Mouse (Mus musculus): ENCODE data around the gene Znrf2. TPM values are rescaled to one million over a fixed set of nuclear protein-coding genes. Genes with fewer than 3 reads are reported as not detected.

The Znrf2 gene
- polyA plus RNA-seq, 1 experiment from 2014 or later = 5.5 TPM

GRCm38 (mm10) chr6:54914977-54915376 is 98.3 kb downstream of the Znrf2 start:
- no peak for ATAC-seq
- Histone ChIP-seq H3K9me3 (ENCODE audit: control insufficient read depth, low read length) (no peaks in the 10 kb centered on the region), H3K36me3 (ENCODE audit: control insufficient read depth, insufficient read depth, low read length) (no peaks in the 10 kb centered on the region), H3K4me1 (ENCODE audit: control insufficient read depth, insufficient read depth, low read length) (no peaks in the 10 kb centered on the region), H3K4me2 (ENCODE audit: low read depth, low read length) (no peak overlapping the region), H3K4me3 (ENCODE audit: low read length) (no peak overlapping the region), H3K9ac (ENCODE audit: low read depth, low read length) (no peak overlapping the region), H3K27me3 (replicated peaks; ENCODE audit: control insufficient read depth, insufficient read depth, low read length) (no peaks in the 10 kb centered on the region), H3K27ac (ENCODE audit: low read length) (no peak overlapping the region)
- 66% methylated on average over 4 of the region's 4 CpGs for WGBS

- WGBS = 66% methylated on average over 4 of the region's 4 CpGs
Measured at GRCm38 (mm10) chr6:54916163-54916562, 99.4 kb downstream of the Znrf2 start.

GRCm38 (mm10) chr6:54916941-54917340 is 100.2 kb downstream of the Znrf2 start:
- H3K9me3 ChIP-seq (ENCODE audit: control insufficient read depth, low read length) = no peaks in the 10 kb centered on the region
- no peak overlapping the region for H3K27ac ChIP-seq (ENCODE audit: low read length)
- no peak overlapping the region for H3K4me2 ChIP-seq (ENCODE audit: low read depth, low read length)
- no peak for ATAC-seq
- 73% methylated on average over 4 of the region's 4 CpGs for WGBS
- no peaks in the 10 kb centered on the region for H3K36me3 ChIP-seq (ENCODE audit: control insufficient read depth, insufficient read depth, low read length)
- no peak overlapping the region for H3K4me3 ChIP-seq (ENCODE audit: low read length)
- no peak overlapping the region for H3K9ac ChIP-seq (ENCODE audit: low read depth, low read length)
- no peaks in the 10 kb centered on the region for H3K4me1 ChIP-seq (ENCODE audit: control insufficient read depth, insufficient read depth, low read length)
- H3K27me3 ChIP-seq (replicated peaks; ENCODE audit: control insufficient read depth, insufficient read depth, low read length) = no peaks in the 10 kb centered on the region

More at GRCm38 (mm10) chr6:54916163-54916562, 99.4 kb downstream of the Znrf2 start:
- no peak overlapping the region for H3K27ac ChIP-seq (ENCODE audit: low read length)
- no peaks in the 10 kb centered on the region for H3K9me3 ChIP-seq (ENCODE audit: control insufficient read depth, low read length)
- no peaks in the 10 kb centered on the region for H3K27me3 ChIP-seq (replicated peaks; ENCODE audit: control insufficient read depth, insufficient read depth, low read length)
- no peak overlapping the region for H3K9ac ChIP-seq (ENCODE audit: low read depth, low read length)
- no peak for ATAC-seq
- H3K4me1 ChIP-seq (ENCODE audit: control insufficient read depth, insufficient read depth, low read length) = no peaks in the 10 kb centered on the region
- no peak overlapping the region for H3K4me2 ChIP-seq (ENCODE audit: low read depth, low read length)
- no peak overlapping the region for H3K4me3 ChIP-seq (ENCODE audit: low read length)
- no peaks in the 10 kb centered on the region for H3K36me3 ChIP-seq (ENCODE audit: control insufficient read depth, insufficient read depth, low read length)

DNA sequence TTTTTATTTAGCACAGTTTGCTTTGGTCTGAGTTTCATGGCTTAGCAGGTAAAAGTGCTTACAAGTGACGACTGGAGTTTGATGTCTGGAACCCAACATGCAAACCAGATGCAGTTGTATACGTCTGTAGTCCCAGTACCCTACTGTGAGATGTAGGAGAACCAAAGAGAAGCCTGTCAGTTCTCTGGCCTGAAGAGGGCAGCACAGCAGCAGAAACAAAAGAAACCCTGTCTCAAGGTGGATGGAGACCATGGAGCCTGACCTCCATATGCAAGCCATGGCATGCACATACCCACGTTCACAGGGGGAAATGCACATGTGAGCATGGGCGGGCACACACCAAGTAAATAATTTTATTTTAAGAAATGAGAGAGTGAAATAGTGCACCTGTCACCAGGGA is 100.8 kb downstream of the Znrf2 start:
- H3K27me3 ChIP-seq (replicated peaks; ENCODE audit: control insufficient read depth, insufficient read depth, low read length) = no peaks in the 10 kb centered on the region
- WGBS = 35% methylated on average over 4 of the region's 4 CpGs
- no peak for ATAC-seq
- no peaks in the 10 kb centered on the region for H3K4me1 ChIP-seq (ENCODE audit: control insufficient read depth, insufficient read depth, low read length)
- no peak overlapping the region for H3K4me3 ChIP-seq (ENCODE audit: low read length)
- no peaks in the 10 kb centered on the region for H3K9me3 ChIP-seq (ENCODE audit: control insufficient read depth, low read length)
- no peak overlapping the region for H3K4me2 ChIP-seq (ENCODE audit: low read depth, low read length)
- no peaks in the 10 kb centered on the region for H3K36me3 ChIP-seq (ENCODE audit: control insufficient read depth, insufficient read depth, low read length)
- no peak overlapping the region for H3K27ac ChIP-seq (ENCODE audit: low read length)
- H3K9ac ChIP-seq (ENCODE audit: low read depth, low read length) = no peak overlapping the region

DNA sequence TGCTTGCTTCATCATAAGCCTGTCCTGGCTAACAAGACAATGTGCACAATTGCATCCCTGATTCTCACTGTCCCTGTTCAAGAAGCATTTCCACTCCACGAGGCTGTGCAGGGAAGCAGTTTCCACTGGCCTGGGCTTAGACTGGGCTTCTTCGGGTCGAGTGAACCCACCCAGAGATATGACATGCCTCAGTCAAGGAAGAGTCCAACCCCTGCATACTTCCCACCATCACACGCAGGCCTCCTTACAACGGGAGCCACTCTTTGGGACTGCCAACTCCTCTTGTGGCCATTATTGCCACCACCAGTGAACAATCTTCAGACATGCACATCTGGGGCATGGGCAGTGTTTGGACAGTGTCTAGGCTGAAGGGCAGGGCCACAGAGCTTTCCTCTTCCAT is 101.8 kb downstream of the Znrf2 start:
- Histone ChIP-seq H3K4me2 (ENCODE audit: low read depth, low read length) (no peak overlapping the region), H3K9me3 (ENCODE audit: control insufficient read depth, low read length) (no peaks in the 10 kb centered on the region), H3K4me1 (ENCODE audit: control insufficient read depth, insufficient read depth, low read length) (no peaks in the 10 kb centered on the region), H3K27ac (ENCODE audit: low read length) (no peak overlapping the region), H3K36me3 (ENCODE audit: control insufficient read depth, insufficient read depth, low read length) (no peaks in the 10 kb centered on the region), H3K9ac (ENCODE audit: low read depth, low read length) (no peak overlapping the region), H3K4me3 (ENCODE audit: low read length) (no peak overlapping the region), H3K27me3 (replicated peaks; ENCODE audit: control insufficient read depth, insufficient read depth, low read length) (no peaks in the 10 kb centered on the region)
- no peak for ATAC-seq
- 84% methylated on average over 5 of the region's 5 CpGs for WGBS

- H3K4me1 ChIP-seq (ENCODE audit: control insufficient read depth, insufficient read depth, low read length) = no peaks in the 10 kb centered on the region
- no peak overlapping the region for H3K9ac ChIP-seq (ENCODE audit: low read depth, low read length)
- no peak overlapping the region for H3K27ac ChIP-seq (ENCODE audit: low read length)
- 93% methylated on average over 16 of the region's 16 CpGs for WGBS
- no peak for ATAC-seq
- H3K36me3 ChIP-seq (ENCODE audit: control insufficient read depth, insufficient read depth, low read length) = no peaks in the 10 kb centered on the region
- H3K4me3 ChIP-seq (ENCODE audit: low read length) = no peak overlapping the region
- no peaks in the 10 kb centered on the region for H3K9me3 ChIP-seq (ENCODE audit: control insufficient read depth, low read length)
- no peaks in the 10 kb centered on the region for H3K27me3 ChIP-seq (replicated peaks; ENCODE audit: control insufficient read depth, insufficient read depth, low read length)
- H3K4me2 ChIP-seq (ENCODE audit: low read depth, low read length) = no peak overlapping the region
Measured at GRCm38 (mm10) chr6:54924538-54924937, 107.8 kb downstream of the Znrf2 start.

- no peak overlapping the region for H3K4me3 ChIP-seq (ENCODE audit: low read length)
- H3K9me3 ChIP-seq (ENCODE audit: control insufficient read depth, low read length) = no peaks in the 10 kb centered on the region
- H3K9ac ChIP-seq (ENCODE audit: low read depth, low read length) = no peak overlapping the region
- H3K27me3 ChIP-seq (replicated peaks; ENCODE audit: control insufficient read depth, insufficient read depth, low read length) = no peaks in the 10 kb centered on the region
- no peaks in the 10 kb centered on the region for H3K4me1 ChIP-seq (ENCODE audit: control insufficient read depth, insufficient read depth, low read length)
- H3K4me2 ChIP-seq (ENCODE audit: low read depth, low read length) = no peak overlapping the region
- ATAC-seq = no peak
- H3K27ac ChIP-seq (ENCODE audit: low read length) = no peak overlapping the region
- 67% methylated on average over 7 of the region's 7 CpGs for WGBS
- no peaks in the 10 kb centered on the region for H3K36me3 ChIP-seq (ENCODE audit: control insufficient read depth, insufficient read depth, low read length)
Measured at GRCm38 (mm10) chr6:54925736-54926440, 109.2 kb downstream of the Znrf2 start.

GRCm38 (mm10) chr6:54926899-54927298 is 110.2 kb downstream of the Znrf2 start:
- no peaks in the 10 kb centered on the region for H3K27me3 ChIP-seq (replicated peaks; ENCODE audit: control insufficient read depth, insufficient read depth, low read length)
- ATAC-seq = no peak
- 81% methylated on average over 2 of the region's 2 CpGs for WGBS
- H3K27ac ChIP-seq (ENCODE audit: low read length) = no peak overlapping the region
- no peak overlapping the region for H3K4me2 ChIP-seq (ENCODE audit: low read depth, low read length)
- no peak overlapping the region for H3K4me3 ChIP-seq (ENCODE audit: low read length)
- H3K36me3 ChIP-seq (ENCODE audit: control insufficient read depth, insufficient read depth, low read length) = no peaks in the 10 kb centered on the region
- no peaks in the 10 kb centered on the region for H3K4me1 ChIP-seq (ENCODE audit: control insufficient read depth, insufficient read depth, low read length)
- no peak overlapping the region for H3K9ac ChIP-seq (ENCODE audit: low read depth, low read length)
- H3K9me3 ChIP-seq (ENCODE audit: control insufficient read depth, low read length) = no peaks in the 10 kb centered on the region

- Histone ChIP-seq H3K27me3 (replicated peaks; ENCODE audit: control insufficient read depth, insufficient read depth, low read length) (no peaks in the 10 kb centered on the region), H3K9ac (ENCODE audit: low read depth, low read length) (no peak overlapping the region), H3K27ac (ENCODE audit: low read length) (no peak overlapping the region), H3K9me3 (ENCODE audit: control insufficient read depth, low read length) (no peaks in the 10 kb centered on the region), H3K4me3 (ENCODE audit: low read length) (no peak overlapping the region), H3K4me2 (ENCODE audit: low read depth, low read length) (no peak overlapping the region), H3K36me3 (ENCODE audit: control insufficient read depth, insufficient read depth, low read length) (no peaks in the 10 kb centered on the region), H3K4me1 (ENCODE audit: control insufficient read depth, insufficient read depth, low read length) (no peaks in the 10 kb centered on the region)
- WGBS = 77% methylated on average over 6 of the region's 6 CpGs
- ATAC-seq = no peak
Measured at GRCm38 (mm10) chr6:54927946-54928345, 111.2 kb downstream of the Znrf2 start.

DNA sequence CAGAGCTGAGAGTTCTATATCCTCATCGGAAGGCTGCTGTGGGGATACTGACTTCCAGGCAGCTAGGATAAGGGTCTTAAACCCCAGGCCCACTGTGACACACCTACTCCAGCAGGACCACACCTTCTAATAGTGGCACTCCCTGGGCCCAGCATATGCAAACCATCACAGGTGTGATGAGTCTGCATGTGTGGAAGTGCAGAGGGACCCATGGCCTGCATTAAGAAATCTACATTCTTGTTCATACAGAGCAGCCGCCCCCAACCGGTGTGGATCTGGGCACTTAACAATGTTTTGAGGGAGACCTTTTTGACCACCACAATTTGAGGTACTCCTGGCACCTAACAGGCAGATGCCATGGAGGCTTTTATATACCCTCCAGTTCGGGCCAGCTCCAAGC is 114.9 kb downstream of the Znrf2 start:
- Histone ChIP-seq H3K27ac (ENCODE audit: low read length) (no peak overlapping the region), H3K9ac (ENCODE audit: low read depth, low read length) (no peak overlapping the region), H3K36me3 (ENCODE audit: control insufficient read depth, insufficient read depth, low read length) (no peaks in the 10 kb centered on the region), H3K9me3 (ENCODE audit: control insufficient read depth, low read length) (no peaks in the 10 kb centered on the region), H3K27me3 (replicated peaks; ENCODE audit: control insufficient read depth, insufficient read depth, low read length) (no peaks in the 10 kb centered on the region), H3K4me1 (ENCODE audit: control insufficient read depth, insufficient read depth, low read length) (no peaks in the 10 kb centered on the region), H3K4me2 (ENCODE audit: low read depth, low read length) (no peak overlapping the region), H3K4me3 (ENCODE audit: low read length) (no peak overlapping the region)
- WGBS = 95% methylated on average over 4 of the region's 4 CpGs
- ATAC-seq = no peak
